Mouse (Mus musculus) ES-E14 (cell line): ENCODE results near the gene Mfsd5. TPM values are rescaled to one million over a fixed set of nuclear protein-coding genes. Genes with fewer than 3 reads are reported as not detected.

Source experiments
- DNase-seq: peaks from one replicate; pipeline ENCODE4 v3.0.0-alpha.2; 2013; ENCODE audit warnings: low read depth, low spot score
- H3K27ac ChIP-seq: 2 replicates; pipeline ENCODE4 v1.5.1; 2012; ENCODE audit warnings: low read depth, mild to moderate bottlenecking, low read length, moderate library complexity, mixed read lengths; ENCODE audit not compliant: poor library complexity, insufficient read depth, severe bottlenecking
- H3K36me3 ChIP-seq: 2 replicates; pipeline ENCODE4 v1.6.1; 2012; ENCODE audit warnings: mild to moderate bottlenecking, low read length, moderate library complexity, mixed read lengths; ENCODE audit not compliant: control insufficient read depth, poor library complexity, insufficient read depth, severe bottlenecking
- H3K4me1 ChIP-seq, 2 experiments: fragments of 150-350 bp in 1 of 2; sonication (generic) in 1 of 2; 2 replicates each; pipeline ENCODE4 v1.6.1; 2012; ENCODE audit warnings: low read length in 2 of 2, mild to moderate bottlenecking in 1 of 2, mixed read lengths in 1 of 2; ENCODE audit not compliant: control insufficient read depth in 2 of 2, insufficient read depth in 2 of 2, poor library complexity in 1 of 2
- H3K4me3 ChIP-seq, 2 experiments: fragments of 150-350 bp in 1 of 2; sonication (generic) in 1 of 2; 2 replicates each; pipeline ENCODE4 v1.5.1; 2012; ENCODE audit warnings: low read length in 2 of 2, low read depth in 1 of 2, mild to moderate bottlenecking in 1 of 2, mixed read lengths in 1 of 2; ENCODE audit not compliant: insufficient read depth in 1 of 2, poor library complexity in 1 of 2, severe bottlenecking in 1 of 2
- H3K9ac ChIP-seq: 2 replicates; pipeline ENCODE4 v1.6.1; 2012; ENCODE audit warnings: low read depth, mild to moderate bottlenecking, low read length, mixed read lengths; ENCODE audit not compliant: poor library complexity, insufficient read depth, severe bottlenecking
- H3K9me3 ChIP-seq: fragments of 150-350 bp; sonication (generic); 2 replicates; pipeline ENCODE4 v1.6.1; 2012; ENCODE audit warnings: low read depth, mild to moderate bottlenecking, low read length; ENCODE audit not compliant: control insufficient read depth, insufficient read depth
- CHD2 ChIP-seq: IDR thresholded peaks from 2 replicates; pipeline ENCODE4 v1.6.1; 2014; ENCODE audit warnings: mild to moderate bottlenecking, low read depth, low read length, inconsistent platforms
- HCFC1 ChIP-seq: IDR thresholded peaks from 2 replicates; pipeline ENCODE4 v1.6.1; 2012; ENCODE audit warnings: low read length, inconsistent platforms, borderline replicate concordance; ENCODE audit not compliant: insufficient read depth
- MAFK ChIP-seq: IDR thresholded peaks from 2 replicates; pipeline ENCODE4 v1.6.1; 2014; ENCODE audit warnings: mild to moderate bottlenecking, low read depth, low read length, inconsistent platforms; ENCODE audit not compliant: insufficient read depth
- ZC3H11A ChIP-seq: IDR thresholded peaks from 2 replicates; pipeline ENCODE4 v1.6.1; 2012; ENCODE audit warnings: low read depth, mild to moderate bottlenecking, inconsistent platforms, low read length, borderline replicate concordance
- ZNF384 ChIP-seq: IDR thresholded peaks from 2 replicates; pipeline ENCODE4 v1.6.1; 2012; ENCODE audit warnings: low read depth, low read length, inconsistent platforms
- in situ Hi-C, 2 experiments: fragments of 600-800 bp; cut with MboI; formaldehyde crosslinking; loops; one replicate each; pipeline ENCODE4 v1.15.1; 2025; ENCODE audit warnings: low sequenced_read_pairs in 2 of 2, inconsistent platforms in 1 of 2; ENCODE audit not compliant: unreplicated experiment in 2 of 2
- total RNA-seq: library from RNA; depleted of rRNA; stranded (reverse); fragments of 300-350 nt; gene quantifications from 2 replicates; pipeline ENCODE4 v1.2.3, GENCODE M21; 2012; rRNA removed

Gene Mfsd5
- total RNA-seq, 1 experiment: 89.9 TPM

DNA sequence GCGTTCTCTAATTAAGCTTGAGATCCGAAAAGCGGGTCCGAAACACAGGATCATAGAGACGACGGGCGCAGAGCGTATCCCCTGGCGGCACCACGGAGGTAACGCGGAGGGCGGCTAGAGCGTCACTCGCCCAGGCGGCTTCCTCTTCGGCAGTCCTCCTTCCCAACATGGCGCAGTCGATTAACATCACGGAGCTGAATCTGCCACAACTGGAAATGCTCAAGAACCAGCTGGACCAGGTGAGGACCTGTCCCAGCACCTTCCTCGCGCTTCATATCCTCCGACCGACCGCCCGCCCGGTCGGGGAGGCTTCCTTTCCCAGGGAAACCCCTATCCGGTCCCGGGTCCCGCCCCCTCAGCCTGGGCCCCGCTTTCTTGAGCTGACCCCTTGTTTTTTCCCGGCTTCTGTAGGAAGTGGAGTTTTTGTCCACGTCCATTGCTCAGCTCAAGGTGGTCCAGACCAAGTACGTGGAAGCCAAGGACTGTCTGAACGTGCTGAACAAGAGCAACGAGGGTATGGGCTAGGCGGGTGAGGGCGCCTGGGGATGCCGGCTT is 46.8 kb downstream of the Mfsd5 start, which contains the start of gene Pfdn5:
TSS of gene Pfdn5 (plus strand) at position 95 of the 555 bp plus-strand sequence.
- TF ChIP-seq HCFC1 (peak; percentile 31; the same call in 1 of the 2 replicates), ZNF384 (no peak)
- in situ Hi-C loops: no loop called here
- H3K36me3 ChIP-seq: peaks cover 25% of the 10 kb centered on the region
- H3K9me3 ChIP-seq: no peaks in the 10 kb centered on the region
- peak within 1 kb of the TSS; percentile 82 to 97 for H3K4me3 ChIP-seq
- H3K27ac ChIP-seq: no peak within 1 kb of the TSS
- H3K4me1 ChIP-seq: peaks cover 1 to 2% of the 10 kb centered on the region in 2 experiments; a peak in 1 of 4 replicates
- peak within 1 kb of the TSS; percentile 79 for H3K9ac ChIP-seq
- peak; percentile 60 for DNase-seq

- Histone ChIP-seq H3K27ac (no peak overlapping the region), H3K4me3 (peak overlapping the region; percentile 82 to 97), H3K9me3 (no peaks in the 10 kb centered on the region), H3K36me3 (peaks cover 27% of the 10 kb centered on the region), H3K9ac (peak overlapping the region; percentile 79; the same call in 1 of the 2 replicates), H3K4me1 (peaks cover 1 to 2% of the 10 kb centered on the region in 2 experiments; a peak in 1 of 4 replicates)
- in situ Hi-C loops: no loop called here
- no peak for DNase-seq
- TF ChIP-seq MAFK (no peak), ZC3H11A (no peak), ZNF384 (no peak), HCFC1 (no peak), CHD2 (no peak)
These were observed 47.6 kb downstream of the Mfsd5 start for GRCm38 (mm10) chr15:102326892-102327291.

Other genes starting within 250 kb of the Mfsd5 start
- 361 and 417 TPM in 2 replicates for gene Eif4b, start 205.7 kb upstream of the Mfsd5 start, total RNA-seq
- gene Tns2, start 179.0 kb upstream of the Mfsd5 start, total RNA-seq: 4.5 and 4.9 TPM in 2 replicates
- gene Spryd3, start 143.2 kb upstream of the Mfsd5 start, total RNA-seq: 22.7 and 34.8 TPM in 2 replicates
- gene Igfbp6, start 135.1 kb upstream of the Mfsd5 start, total RNA-seq: 4.2 and 7.5 TPM in 2 replicates
- 5.3 and 9.5 TPM in 2 replicates for gene Soat2, start 128.9 kb upstream of the Mfsd5 start, total RNA-seq
- 97.3 and 98.5 TPM in 2 replicates for gene Zfp740, start 76.2 kb upstream of the Mfsd5 start, total RNA-seq
- 47.3 and 51.9 TPM in 2 replicates for gene Csad, start 74.7 kb upstream of the Mfsd5 start, total RNA-seq
- gene Itgb7, start 47.5 kb upstream of the Mfsd5 start, total RNA-seq: 34.0 and 93.0 TPM in 2 replicates
- gene Rarg, start 21.9 kb upstream of the Mfsd5 start, total RNA-seq: 101 and 115 TPM in 2 replicates
- 0.45 and 1.0 TPM in 2 replicates for gene Gm9918, start 8.9 kb upstream of the Mfsd5 start, total RNA-seq
- 84.1 TPM in 2 replicates for gene Espl1, start 16.8 kb downstream of the Mfsd5 start, total RNA-seq
- gene Pfdn5, start 46.7 kb downstream of the Mfsd5 start, total RNA-seq: 139 and 201 TPM in 2 replicates
- 84.7 and 109 TPM in 2 replicates for gene Myg1, start 52.3 kb downstream of the Mfsd5 start, total RNA-seq
- gene Aaas, start 71.3 kb downstream of the Mfsd5 start, total RNA-seq: 69.2 and 86.0 TPM in 2 replicates
- 0.09 TPM in 1 of 2 replicates, not detected in the other for gene Sp7, start 87.7 kb downstream of the Mfsd5 start, total RNA-seq
- 93.4 and 130 TPM in 2 replicates for gene Sp1, start 126.7 kb downstream of the Mfsd5 start, total RNA-seq
- gene Amhr2, start 165.9 kb downstream of the Mfsd5 start, total RNA-seq: 5.6 and 16.5 TPM in 2 replicates
- gene Prr13, start 179.6 kb downstream of the Mfsd5 start, total RNA-seq: 13.2 and 26.3 TPM in 2 replicates
- 206 and 377 TPM in 2 replicates for gene Pcbp2, start 191.1 kb downstream of the Mfsd5 start, total RNA-seq
- gene Gm10337, start 224.3 kb downstream of the Mfsd5 start, total RNA-seq: not detected in 2 replicates
- gene Map3k12, start 237.6 kb downstream of the Mfsd5 start, total RNA-seq: 18.1 and 25.4 TPM in 2 replicates
- 163 and 184 TPM in 2 replicates for gene Tarbp2, start 238.7 kb downstream of the Mfsd5 start, total RNA-seq
- gene Npff, start 245.5 kb downstream of the Mfsd5 start, total RNA-seq: 1.9 and 2.6 TPM in 2 replicates